Mouse (Mus musculus) layer of hippocampus, postnatal 25 days (tissue): ENCODE measurements at regions not wholly inside any gene's neighbourhood (a gene's known extent, or its start where the extent isn't known, plus 50 kb on each side); places are given as distances from the start of the nearest gene placed in this dataset.
A peak's percentile ranks its signal among the peaks of the same experiment; 100 is the strongest.

Experiments
- DNase-seq, 2 experiments: peaks; one replicate each; pipeline ENCODE4 v3.0.0; 2022; ENCODE audit warnings: mixed read lengths in 2 of 2, low spot score in 1 of 2; ENCODE audit errors: extremely low spot score in 1 of 2

DNA sequence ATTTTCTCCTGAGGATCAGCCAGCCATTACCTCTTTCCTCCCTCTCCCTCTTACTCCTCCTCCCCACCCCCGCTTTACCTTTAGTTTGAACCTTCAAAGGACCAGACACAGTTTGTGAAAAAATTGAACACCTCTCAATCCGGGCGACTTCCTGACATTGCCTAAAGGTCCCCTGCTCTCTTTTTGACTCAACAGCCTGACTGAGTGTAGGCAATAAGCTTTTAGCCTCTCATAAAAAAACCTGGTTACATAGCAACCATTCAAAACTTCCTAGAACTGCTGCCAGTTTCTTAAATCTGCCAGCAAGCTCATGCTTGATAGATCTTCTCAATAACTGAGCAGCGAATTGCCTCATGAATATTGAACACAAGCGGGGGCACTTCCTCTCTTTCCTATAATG lies 71.7 kb downstream of the Zfp945 start:
- DNase-seq: no peak

DNA sequence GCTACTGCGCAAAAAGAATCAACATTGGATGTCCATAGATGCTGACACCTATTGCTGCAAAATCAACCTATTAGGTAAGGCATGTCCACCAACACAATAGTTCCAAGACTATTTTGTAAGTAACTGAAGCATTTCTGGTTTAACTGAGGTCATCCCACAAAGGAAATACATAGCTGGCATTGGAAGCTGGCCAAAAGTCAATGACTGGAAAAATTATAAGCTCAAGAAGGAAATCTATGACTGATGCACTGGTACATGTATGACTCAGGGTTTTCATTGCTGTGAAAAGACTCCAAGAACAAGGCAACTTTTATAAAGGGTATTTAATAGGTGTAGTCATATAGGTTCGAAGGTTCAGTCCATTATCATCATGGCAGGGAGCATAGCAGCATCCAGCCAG lies 82.5 kb downstream of the Zfp945 start:
- DNase-seq: no peak

DNA sequence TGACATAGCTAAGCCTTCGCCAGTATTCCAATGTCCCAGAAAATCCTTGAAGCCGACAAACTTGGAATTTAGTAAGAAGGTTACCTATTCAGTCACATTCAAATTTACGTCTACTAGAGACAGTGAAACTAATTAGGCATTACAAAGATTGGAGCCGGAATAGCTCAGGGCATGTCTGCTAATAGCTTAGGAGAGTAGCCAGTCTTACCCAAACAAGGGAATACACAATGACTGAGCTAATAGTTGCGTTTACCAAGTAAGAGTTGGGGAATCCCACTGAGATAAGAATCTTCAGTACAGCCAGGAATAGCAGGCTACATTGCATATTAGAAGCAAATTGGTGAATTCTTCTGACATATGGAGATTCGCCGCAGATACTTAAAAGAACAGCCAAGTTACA lies 121.2 kb downstream of the Zfp945 start:
- DNase-seq: no peak

DNA sequence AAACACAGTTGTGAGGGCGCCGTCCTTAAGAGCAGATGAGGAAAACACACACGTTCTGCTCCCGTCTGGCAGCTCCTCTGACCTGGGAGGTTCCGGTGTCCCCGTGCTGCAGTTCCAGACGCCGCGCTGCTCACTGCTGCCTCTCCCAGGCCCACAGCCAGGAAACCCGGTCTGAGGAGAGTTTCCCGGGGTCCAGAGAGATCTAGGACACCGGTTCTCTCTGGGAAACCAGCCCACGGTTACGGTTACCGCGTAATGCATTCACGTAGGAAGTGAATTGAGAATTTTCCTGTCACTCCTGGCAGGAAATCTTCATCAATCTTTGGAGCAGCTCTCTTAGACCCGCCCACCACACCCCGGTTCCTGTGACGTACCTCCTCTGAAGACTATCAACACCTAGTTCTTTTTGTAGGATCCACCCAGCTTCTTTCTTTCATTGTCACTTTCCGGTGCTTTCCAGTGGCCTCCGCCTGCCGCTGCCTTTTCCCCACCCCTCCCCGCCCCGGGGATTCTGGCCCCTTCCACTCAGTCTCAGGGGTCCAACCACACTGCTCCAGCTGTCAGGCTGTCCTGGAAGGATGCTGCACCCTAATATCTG lies 127.3 kb downstream of the Zfp945 start:
- DNase-seq: peak; percentile 49 to 51

DNA sequence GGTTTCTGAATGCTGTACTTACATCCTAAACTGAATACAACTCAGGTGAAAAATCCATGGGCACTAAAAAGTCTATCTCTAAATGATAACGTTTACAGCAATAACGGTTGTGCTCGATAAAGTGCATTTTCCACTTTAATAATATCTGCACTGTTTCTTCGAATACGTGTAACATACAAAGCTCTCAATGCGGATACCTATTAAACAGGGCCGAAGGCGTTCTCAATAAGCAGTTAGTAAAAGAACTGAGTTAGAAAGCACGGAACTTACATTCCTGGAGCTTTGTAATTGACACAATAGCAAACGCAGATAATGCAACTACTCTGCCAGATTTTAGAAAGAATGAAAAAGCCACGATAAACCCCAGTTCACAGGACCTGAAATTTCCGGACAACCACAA lies 127.8 kb downstream of the Zfp945 start:
- no peak for DNase-seq

DNA sequence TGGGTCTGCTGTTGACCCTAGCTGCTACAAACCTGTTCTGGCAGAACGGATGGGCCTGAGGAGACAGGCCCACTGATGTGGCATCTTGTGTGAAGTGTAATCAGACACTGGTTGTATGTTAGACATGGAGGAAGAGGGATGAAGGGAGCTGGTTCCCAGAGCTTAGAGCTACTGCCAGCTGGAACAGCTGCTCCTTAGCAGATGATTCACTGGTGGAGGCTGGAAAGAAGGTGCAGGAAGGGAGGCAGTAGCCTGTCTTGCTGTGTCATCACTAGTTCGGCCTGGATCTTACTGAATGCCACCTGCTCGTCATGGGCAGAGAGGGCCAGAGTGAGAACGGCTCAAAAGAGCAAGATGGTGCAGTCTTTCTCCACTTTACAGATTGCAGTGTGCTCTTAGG lies 130.6 kb downstream of the Zfp945 start:
- DNase-seq: no peak
